Mouse (Mus musculus): ENCODE measurements around the gene Rab21. TPM values are rescaled to one million over a fixed set of nuclear protein-coding genes. Genes with fewer than 3 reads are reported as not detected.
"Not testable (repeated sequence)": the region's sequence is repeated elsewhere in the genome, so short reads cannot be mapped to it uniquely, and the experiment has no call there.

Rab21 gene
- polyA plus RNA-seq, 3 experiments from 2014 or later: 19.2 to 22.6 (median 21.0) TPM

GRCm38 (mm10) chr10:115323295-115323694 is 7.9 kb upstream of the Rab21 start:
- peak; percentile 89 for ATAC-seq

- no peak for ATAC-seq
Measured at GRCm38 (mm10) chr10:115321317-115322035, 6.1 kb upstream of the Rab21 start.

- not testable (repeated sequence) for ATAC-seq
Measured at GRCm38 (mm10) chr10:115318388-115318787, 3.0 kb upstream of the Rab21 start.

- no peak for ATAC-seq
Measured at GRCm38 (mm10) chr10:115316313-115316712, 919 bp upstream of the Rab21 start.

GRCm38 (mm10) chr10:115314582-115315452 is 577 bp downstream of the Rab21 start:
- peak; percentile 82 for ATAC-seq

GRCm38 (mm10) chr10:115314287-115314581 is 1.2 kb downstream of the Rab21 start:
- peak; percentile 12 for ATAC-seq

- peak; percentile 3 for ATAC-seq
Measured at GRCm38 (mm10) chr10:115313641-115314286, 1.6 kb downstream of the Rab21 start.

GRCm38 (mm10) chr10:115312732-115313131 is 2.7 kb downstream of the Rab21 start:
- ATAC-seq: no peak

GRCm38 (mm10) chr10:115312194-115312593 is 3.2 kb downstream of the Rab21 start:
- ATAC-seq: no peak

GRCm38 (mm10) chr10:115311263-115311965 is 4.0 kb downstream of the Rab21 start:
- no peak for ATAC-seq

GRCm38 (mm10) chr10:115309191-115309590 is 6.2 kb downstream of the Rab21 start:
- no peak for ATAC-seq

- ATAC-seq: no peak
Measured at GRCm38 (mm10) chr10:115307331-115307875, 8.0 kb downstream of the Rab21 start.

GRCm38 (mm10) chr10:115298683-115299082 is 16.7 kb downstream of the Rab21 start:
- no peak for ATAC-seq

GRCm38 (mm10) chr10:115297582-115297981 is 17.8 kb downstream of the Rab21 start:
- ATAC-seq: no peak

- ATAC-seq: no peak
Measured at GRCm38 (mm10) chr10:115296401-115296935, 18.9 kb downstream of the Rab21 start.

- ATAC-seq: no peak
Measured at GRCm38 (mm10) chr10:115295162-115295561, 20.2 kb downstream of the Rab21 start.

GRCm38 (mm10) chr10:115294715-115295114 is 20.7 kb downstream of the Rab21 start:
- no peak for ATAC-seq

- ATAC-seq: no peak
Measured at GRCm38 (mm10) chr10:115293946-115294345, 21.4 kb downstream of the Rab21 start.

- ATAC-seq: no peak
Measured at GRCm38 (mm10) chr10:115290671-115291070, 24.7 kb downstream of the Rab21 start.

- ATAC-seq: no peak
Measured at GRCm38 (mm10) chr10:115288856-115289255, 26.5 kb downstream of the Rab21 start.

- no peak for ATAC-seq
Measured at GRCm38 (mm10) chr10:115284170-115284569, 31.2 kb downstream of the Rab21 start.

GRCm38 (mm10) chr10:115281381-115281780 is 34.0 kb downstream of the Rab21 start:
- no peak for ATAC-seq
